ENCODE assay signal across 8 mouse cellular contexts in the genomic region with DNA sequence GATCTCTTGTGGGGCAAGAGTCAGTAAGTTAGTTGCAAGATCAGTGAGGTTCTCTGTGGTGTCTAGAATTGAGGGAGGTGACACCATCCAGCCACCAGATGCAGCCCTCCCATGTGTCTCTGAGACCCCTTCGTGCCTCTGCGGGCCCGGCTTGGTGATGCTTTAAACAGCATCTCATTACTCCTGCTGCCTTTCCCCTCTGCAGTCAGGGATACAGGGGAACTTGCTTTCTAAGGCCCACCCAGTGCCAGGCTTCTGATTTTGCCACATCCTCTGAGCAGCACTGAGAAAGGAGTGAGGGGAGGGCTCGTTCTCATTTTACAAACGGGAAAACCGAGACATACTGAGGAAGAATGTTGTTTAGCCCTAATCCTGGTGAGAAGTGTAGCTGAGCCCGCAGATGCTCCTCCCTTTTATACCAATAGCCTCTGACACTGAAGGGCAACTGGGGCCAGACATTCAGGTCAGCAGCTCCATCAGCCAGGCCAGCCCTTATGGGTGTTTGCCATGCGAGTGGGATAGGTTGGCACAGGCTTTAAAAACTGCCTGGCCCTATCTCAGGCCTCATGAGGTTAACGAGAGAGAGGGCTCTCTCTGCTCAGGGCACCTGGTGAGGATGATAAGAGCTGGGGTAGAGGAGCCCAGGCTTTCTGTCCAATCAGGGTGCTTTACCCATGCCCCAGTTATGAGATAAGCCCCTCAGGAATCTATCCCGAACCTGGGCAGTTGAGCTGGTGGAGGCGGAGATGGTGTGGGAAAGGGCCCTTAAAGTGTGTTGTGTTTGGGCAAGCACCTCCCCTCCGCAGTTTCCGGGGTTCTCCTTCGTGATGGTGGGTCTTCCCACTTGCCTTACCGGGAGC. TPM values are rescaled to one million over a fixed set of nuclear protein-coding genes. Genes with fewer than 3 reads are reported as not detected.
DNase-seq lines count a peak whose midpoint lies in the region; ATAC-seq lines count a peak whose summit lies in the region.

No protein-coding gene starts in this region.

- peak; percentile 67 for DNase-seq in 3T3-L1 (ENCODE audit: low read depth, low spot score)
- peak; percentile 92 for DNase-seq in MEL-GATA-1-ER (ENCODE audit: extremely low read depth, low read depth)
- no peak for DNase-seq in liver, embryonic 11.5 days (ENCODE audit: low spot score)
- peak; percentile 72 to 84 for DNase-seq in spleen, postnatal 36 days (ENCODE audit: low spot score in 2 of 2)
- DNase-seq in layer of hippocampus, postnatal 14 days (ENCODE audit: low spot score in 2 of 2): no peak
- no peak for DNase-seq in left cerebral cortex, adult 11 months (ENCODE audit: low spot score)

- H3K9ac ChIP-seq in heart, embryonic 11.5 days (ENCODE audit: low read depth, low read length): peak overlapping the region; percentile 67; the same call in 1 of the 2 replicates
- H3K9ac ChIP-seq in liver, embryonic 11.5 days (ENCODE audit: low read depth, low read length): peak overlapping the region; percentile 87

- peaks cover 86% of the 10 kb centered on the region for H3K27me3 ChIP-seq in heart, embryonic 11.5 days (ENCODE audit: control insufficient read depth, insufficient read depth, low read length)
- peaks cover 56% of the 10 kb centered on the region for H3K27me3 ChIP-seq in liver, embryonic 11.5 days (replicated peaks; ENCODE audit: control insufficient read depth, insufficient read depth, low read length)

- peak overlapping the region; percentile 89 for H3K4me2 ChIP-seq in heart, embryonic 11.5 days
- H3K4me2 ChIP-seq in liver, embryonic 11.5 days: peak overlapping the region; percentile 69

- peak; percentile 25; the same call in 1 of the 2 replicates for ATAC-seq in heart, embryonic 11.5 days (replicated peaks; ENCODE audit: insufficient number of reproducible peaks, low FRiP score, low TSS enrichment)
- peak; percentile 92 for ATAC-seq in liver, embryonic 11.5 days (replicated peaks; ENCODE audit: low FRiP score)
- no peak for ATAC-seq in monocyte, adult 5-6 weeks (replicated peaks; ENCODE audit: insufficient number of reproducible peaks, low FRiP score, low TSS enrichment, poor library complexity, severe bottlenecking)

- peak overlapping the region; percentile 50; the same call in 1 of the 2 replicates for H3K27ac ChIP-seq in heart, embryonic 11.5 days (ENCODE audit: low read depth, low read length)
- H3K27ac ChIP-seq in liver, embryonic 11.5 days (ENCODE audit: low read depth, low read length): peak overlapping the region; percentile 88

- 19% methylated on average over 15 of the region's 15 CpGs for WGBS in heart, embryonic 11.5 days (ENCODE audit: insufficient replicate concordance)
- WGBS in liver, embryonic 11.5 days: 11% methylated on average over 15 of the region's 15 CpGs

- H3K36me3 ChIP-seq in heart, embryonic 11.5 days (ENCODE audit: control insufficient read depth, insufficient read depth, low read length): no peaks in the 10 kb centered on the region
- peaks cover 26% of the 10 kb centered on the region for H3K36me3 ChIP-seq in liver, embryonic 11.5 days (ENCODE audit: control insufficient read depth, insufficient read depth, low read length)

- H3K9me3 ChIP-seq in heart, embryonic 11.5 days (replicated peaks; ENCODE audit: control insufficient read depth, low read length): no peaks in the 10 kb centered on the region
- H3K9me3 ChIP-seq in liver, embryonic 11.5 days (ENCODE audit: control insufficient read depth, low read length): no peaks in the 10 kb centered on the region

- peak overlapping the region; percentile 52 for H3K4me3 ChIP-seq in heart, embryonic 11.5 days (ENCODE audit: low read depth, low read length)
- peak overlapping the region; percentile 81 for H3K4me3 ChIP-seq in liver, embryonic 11.5 days (ENCODE audit: low read depth, low read length)

- H3K4me1 ChIP-seq in heart, embryonic 11.5 days (ENCODE audit: control insufficient read depth, insufficient read depth, low read length): peaks cover 24% of the 10 kb centered on the region
- peaks cover 62% of the 10 kb centered on the region for H3K4me1 ChIP-seq in liver, embryonic 11.5 days (replicated peaks; ENCODE audit: control insufficient read depth, insufficient read depth, low read length)

RNA-seq across cellular contexts. Expression of gene Tnfaip2, which starts 1.0 kb away (rescaled TPM):
- 7.7 and 11.2 TPM in 2 replicates for polyA plus RNA-seq in heart, embryonic 11.5 days (2014; fragmentation: Nextera tagmentation; extraction: Ambion mirVana)
- 107 TPM in 2 replicates for polyA plus RNA-seq in liver, embryonic 11.5 days (2014; fragmentation: Nextera tagmentation; extraction: Ambion mirVana)
- 25.9 to 40.4 TPM (median 27.4 TPM) in 3 replicates for total RNA-seq in monocyte, adult 5-6 weeks (2017)
- 1 to 10 TPM in 1 of 2 experiments, under 1 TPM in 1; 0.55 to 1.2 TPM for total RNA-seq in layer of hippocampus, postnatal 14 days (2021)

RNA-seq across cellular contexts. Expression of gene Exoc3l4, which starts 26.4 kb away (rescaled TPM):
- polyA plus RNA-seq in heart, embryonic 11.5 days (2014; fragmentation: Nextera tagmentation; extraction: Ambion mirVana): 11.3 and 11.6 TPM in 2 replicates
- 18.6 and 20.4 TPM in 2 replicates for polyA plus RNA-seq in liver, embryonic 11.5 days (2014; fragmentation: Nextera tagmentation; extraction: Ambion mirVana)
- total RNA-seq in monocyte, adult 5-6 weeks (2017): 1.1 TPM in 1 of 3 replicates, not detected in the others
- 1 to 10 TPM; 1.2 to 2.3 TPM for total RNA-seq in layer of hippocampus, postnatal 14 days (2021)

RNA-seq across cellular contexts. Expression of gene Lbhd2, which starts 36.6 kb away (rescaled TPM):
- 0.50 TPM in 1 of 2 replicates, not detected in the other for polyA plus RNA-seq in heart, embryonic 11.5 days (2014; fragmentation: Nextera tagmentation; extraction: Ambion mirVana)
- 0.36 TPM in 1 of 2 replicates, not detected in the other for polyA plus RNA-seq in liver, embryonic 11.5 days (2014; fragmentation: Nextera tagmentation; extraction: Ambion mirVana)
- total RNA-seq in monocyte, adult 5-6 weeks (2017): not detected in 3 replicates
- total RNA-seq in layer of hippocampus, postnatal 14 days (2021): 1 to 10 TPM in 1 of 2 experiments, under 1 TPM in 1; 0.62 to 1.8 TPM

RNA-seq across cellular contexts. Expression of gene Gm266, which starts 42.4 kb away (rescaled TPM):
- polyA plus RNA-seq in heart, embryonic 11.5 days (2014; fragmentation: Nextera tagmentation; extraction: Ambion mirVana): 5.5 and 6.2 TPM in 2 replicates
- 4.9 and 5.6 TPM in 2 replicates for polyA plus RNA-seq in liver, embryonic 11.5 days (2014; fragmentation: Nextera tagmentation; extraction: Ambion mirVana)
- not detected in 3 replicates for total RNA-seq in monocyte, adult 5-6 weeks (2017)
- 1 to 10 TPM; 5.2 to 6.3 TPM for total RNA-seq in layer of hippocampus, postnatal 14 days (2021)

Comparison
In these comparisons a context has a peak if more than half of its experiments do, and no peak if none do; other contexts are left out.
1. DNase-seq: peak in 3T3-L1 (single experiment), MEL-GATA-1-ER (single experiment) and spleen, postnatal 36 days (2 of 2); none in liver, embryonic 11.5 days (single experiment), layer of hippocampus, postnatal 14 days (0 of 2) and left cerebral cortex, adult 11 months (single experiment).
2. RNA of gene Tnfaip2, which starts 1.0 kb away (total RNA-seq): 25.9 to 40.4 TPM in monocyte, adult 5-6 weeks; 0.55 to 1.2 TPM in layer of hippocampus, postnatal 14 days; every median in the first group is over 10 times any median in the second.